Mouse (Mus musculus): ENCODE measurements at regions not wholly inside any gene's neighbourhood (a gene's known extent, or its start where the extent isn't known, plus 50 kb on each side); places are given as distances from the start of the nearest gene placed in this dataset.

DNA sequence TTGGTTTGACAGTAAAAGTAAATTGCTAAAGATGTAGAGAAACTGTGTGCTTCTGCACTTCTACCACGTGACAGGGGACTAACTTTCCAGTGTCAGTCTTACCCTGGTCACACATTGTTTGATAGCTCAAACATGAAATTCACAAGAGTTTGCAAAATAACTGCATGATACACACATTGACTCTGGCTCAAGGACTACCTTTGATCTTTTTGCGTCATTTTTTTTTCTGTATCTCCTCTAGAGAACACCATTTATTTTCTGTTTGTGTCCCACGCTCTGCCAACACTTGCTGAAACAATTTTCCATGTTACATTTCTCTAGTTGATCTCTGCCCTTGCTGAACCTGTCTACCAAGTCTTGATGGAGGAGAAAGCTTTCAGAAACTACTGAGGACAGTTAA is 86.0 kb upstream of the Kynu start:
- ATAC-seq (ENCODE audit: insufficient read depth, low FRiP score, low read depth), result no peak

DNA sequence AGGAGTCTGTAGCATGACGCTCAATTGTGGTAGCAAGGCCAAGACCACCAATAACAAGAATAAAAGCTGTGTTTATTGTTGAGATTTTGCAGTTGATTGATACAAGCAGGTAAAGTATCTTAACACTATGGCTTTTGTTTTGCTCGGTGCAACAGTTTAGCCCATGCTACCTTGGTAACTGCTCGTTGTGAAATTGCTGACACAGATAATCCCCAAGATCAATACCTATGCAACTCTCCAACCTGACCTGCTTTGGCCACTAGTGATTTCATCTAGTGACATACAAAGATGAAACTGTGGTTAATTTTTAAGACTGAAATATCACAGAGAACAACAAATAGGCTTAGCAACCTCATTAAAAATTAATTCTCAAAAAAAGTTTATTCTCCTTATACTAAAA is 85.2 kb upstream of the Kynu start:
- H3K4me2 ChIP-seq, result no peak overlapping the region
- ATAC-seq (ENCODE audit: insufficient read depth, low FRiP score, low read depth), result no peak
- no peak overlapping the region for H3K27ac ChIP-seq
- H3K4me3 ChIP-seq (replicated peaks), result no peak overlapping the region
- H3K27me3 ChIP-seq (replicated peaks), result no peaks in the 10 kb centered on the region
- H3K36me3 ChIP-seq, result no peaks in the 10 kb centered on the region
- no peak overlapping the region for H3K9ac ChIP-seq
- H3K4me1 ChIP-seq, result no peaks in the 10 kb centered on the region
- no peaks in the 10 kb centered on the region for H3K9me3 ChIP-seq
- 75% methylated on average over 3 of the region's 3 CpGs for WGBS

More for the DNA sequence above, 86.0 kb upstream of the Kynu start:
- Histone ChIP-seq H3K27ac (no peak overlapping the region), H3K9me3 (no peaks in the 10 kb centered on the region), H3K9ac (no peak overlapping the region), H3K36me3 (no peaks in the 10 kb centered on the region), H3K4me2 (no peak overlapping the region), H3K27me3 (replicated peaks) (no peaks in the 10 kb centered on the region), H3K4me3 (replicated peaks) (no peak overlapping the region), H3K4me1 (no peaks in the 10 kb centered on the region)
- 74% methylated on average over 3 of the region's 3 CpGs for WGBS

DNA sequence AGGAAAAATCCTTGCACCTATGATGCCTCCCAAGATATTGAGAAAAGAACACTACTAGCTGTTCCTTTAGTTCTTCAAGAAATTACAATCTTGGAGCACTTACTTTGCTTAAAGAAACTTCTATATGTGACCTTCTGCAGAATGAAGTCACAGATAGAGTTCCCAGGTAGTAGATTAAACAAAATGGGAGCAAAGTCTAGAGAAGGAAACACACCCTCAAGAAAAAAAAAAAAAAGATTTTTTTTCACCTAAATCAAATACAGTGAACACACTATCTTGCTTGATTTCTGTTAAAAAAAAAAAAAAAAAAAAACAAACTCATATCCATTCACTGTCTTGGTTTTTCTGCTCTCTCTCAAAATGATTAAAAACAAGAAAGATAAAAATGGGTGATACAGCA is 76.6 kb upstream of the Kynu start:
- Histone ChIP-seq H3K27me3 (replicated peaks) (no peaks in the 10 kb centered on the region), H3K4me2 (no peak overlapping the region), H3K4me3 (replicated peaks) (no peak overlapping the region), H3K9ac (no peak overlapping the region), H3K27ac (no peak overlapping the region), H3K4me1 (no peaks in the 10 kb centered on the region), H3K36me3 (no peaks in the 10 kb centered on the region), H3K9me3 (no peaks in the 10 kb centered on the region)
- no peak for ATAC-seq (ENCODE audit: insufficient read depth, low FRiP score, low read depth)

- Histone ChIP-seq H3K36me3 (no peaks in the 10 kb centered on the region), H3K9me3 (no peaks in the 10 kb centered on the region), H3K4me1 (no peaks in the 10 kb centered on the region), H3K4me3 (replicated peaks) (no peak overlapping the region), H3K27me3 (replicated peaks) (no peaks in the 10 kb centered on the region), H3K9ac (no peak overlapping the region), H3K27ac (no peak overlapping the region), H3K4me2 (no peak overlapping the region)
- no peak for ATAC-seq (ENCODE audit: insufficient read depth, low FRiP score, low read depth)
- WGBS, result 20% methylated on average over 1 of the region's 1 CpGs
Observed at GRCm38 (mm10) chr2:43479871-43480270, 75.3 kb upstream of the Kynu start.

Measured in stomach, embryonic 15.5 days (tissue).